ENCODE assay signal across 22 mouse cellular contexts in the genomic region with DNA sequence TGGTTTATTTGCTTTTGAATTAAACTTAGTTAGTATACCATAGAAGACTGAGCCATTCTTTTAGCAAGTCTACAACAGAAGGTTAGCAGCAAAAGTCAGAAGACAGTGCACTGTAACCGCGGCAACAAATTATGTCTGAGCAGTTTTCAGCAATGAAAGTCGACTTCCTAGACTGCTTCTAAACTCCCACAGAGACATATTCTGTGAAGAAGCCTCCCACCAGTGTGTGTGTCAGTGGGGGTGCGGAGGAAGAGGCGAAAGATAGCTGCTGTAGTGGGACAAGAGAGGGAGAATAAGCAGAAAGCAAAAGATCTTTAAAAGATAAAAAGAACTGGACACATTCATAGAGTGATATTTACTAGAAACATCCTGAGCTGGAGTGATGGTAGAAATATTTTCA. TPM values are rescaled to one million over a fixed set of nuclear protein-coding genes. Genes with fewer than 3 reads are reported as not detected.
DNase-seq lines count a peak whose midpoint lies in the region.
"Had no signal": no experiment of that assay in that cellular context is flagged by ENCODE, and none has a peak within 500 bp of the region (broad histone marks: within the 10 kb centered on the region; RNA-seq: fewer than 3 reads in every experiment).

No protein-coding gene starts in this region.

- DNase-seq in embryo, embryonic 10.5 days (ENCODE audit: low spot score): peak; percentile 12
- no peak for DNase-seq in embryo, embryonic 11 days
- DNase-seq in left cerebral cortex, adult 9 months (ENCODE audit: low spot score in 2 of 2): peak; percentile 49 to 50
- DNase-seq in left cerebral cortex, postnatal 4 days: no peak
- peak; percentile 77 for DNase-seq in right cerebral cortex, adult 18-20 months
- DNase-seq in right cerebral cortex, postnatal 14 days: no peak
- DNase-seq in right cerebral cortex, postnatal 25 days: peak; percentile 35
- no peak for DNase-seq in adrenal gland, postnatal 10 days
- DNase-seq: cerebellum, adult 18-20 months; cerebellum, postnatal 36 days; gastrocnemius, postnatal 10 days; heart, postnatal 4 days; kidney, adult 18-20 months; liver, postnatal 0 days; thymus, adult 18-20 months; thymus, postnatal 36 days had no signal

- intact Hi-C loops in left cerebral cortex, postnatal 4 days (cut with DNase I): no loop called here

RNA-seq across cellular contexts. Expression of a gene that starts 21.3 kb away (rescaled TPM):
- 1 to 10 TPM in 1 of 2 experiments, under 1 TPM in 1; 0.66 to 1.2 TPM for total RNA-seq in left cerebral cortex, postnatal 4 days (2021)
- 1 to 10 TPM in 1 of 2 experiments, under 1 TPM in 1; 0.79 to 1.2 TPM for total RNA-seq in adrenal gland, postnatal 10 days (2021)
- total RNA-seq: granulocyte monocyte progenitor cell, adult 5-6 weeks; midbrain, postnatal 0 days; neutrophil, adult 5-6 weeks had no signal

RNA-seq across cellular contexts. Expression of a gene that starts 57.2 kb away (rescaled TPM):
- total RNA-seq in left cerebral cortex, postnatal 4 days (2021): not detected
- not detected for total RNA-seq in adrenal gland, postnatal 10 days (2021)
- total RNA-seq: adrenal gland, adult 18-20 months; adrenal gland, postnatal 4 days; gastrocnemius, postnatal 10 days; granulocyte monocyte progenitor cell, adult 5-6 weeks; heart, postnatal 4 days; layer of hippocampus, postnatal 10 days; midbrain, postnatal 0 days; neutrophil, adult 5-6 weeks had no signal

Comparison
In these comparisons a context has a peak if more than half of its experiments do, and no peak if none do; other contexts are left out.
1. DNase-seq: peak in embryo, embryonic 10.5 days (single experiment), left cerebral cortex, adult 9 months (2 of 2), right cerebral cortex, adult 18-20 months (single experiment) and right cerebral cortex, postnatal 25 days (single experiment); none in embryo, embryonic 11 days (single experiment), left cerebral cortex, postnatal 4 days (single experiment), right cerebral cortex, postnatal 14 days (single experiment) and adrenal gland, postnatal 10 days (single experiment).